Mouse (Mus musculus) C3H10T1/2 (cell line): ENCODE measurements around the gene Tent4b. TPM values are rescaled to one million over a fixed set of nuclear protein-coding genes. Genes with fewer than 3 reads are reported as not detected.

ENCODE experiments used
- polyA plus RNA-seq, 2 experiments: library from polyadenylated mRNA; unstranded; fragments of >200 nt; fragmentation: generic; extraction: Trizol; gene quantifications; one replicate each; pipeline ENCODE4 v1.2.1; 2012; ENCODE audit warnings: missing spikeins in 2 of 2

The Tent4b gene
- polyA plus RNA-seq = 1 to 10 TPM in 1 of 2 experiments, under 1 TPM in 1; 0.46 to 3.6 TPM

GRCm38 (mm10) chr8:88198945-88199571 lies at the start of gene Tent4b:
Gene Tent4b (plus strand): TSS chr8:88199213.

GRCm38 (mm10) chr8:88272231-88273050 lies 73.4 kb downstream of the Tent4b start, which contains the start of gene Adcy7:
Gene Adcy7 (plus strand): TSS chr8:88272403.

Other genes starting within 250 kb of the Tent4b start
- gene Zfp423, start 239.6 kb upstream of the Tent4b start, polyA plus RNA-seq = 1 to 10 TPM in 1 of 2 experiments, under 1 TPM in 1; 0.20 to 2.8 TPM
- gene Cnep1r1, start 80.4 kb upstream of the Tent4b start, polyA plus RNA-seq = 10 to 100 TPM in 1 of 2 experiments, 1 to 10 TPM in 1; 1.8 to 19.1 TPM
- gene Heatr3, start 61.4 kb upstream of the Tent4b start, polyA plus RNA-seq = 10 to 100 TPM in 1 of 2 experiments, 1 to 10 TPM in 1; 8.0 to 19.2 TPM
- gene Adcy7, start 73.2 kb downstream of the Tent4b start, polyA plus RNA-seq = 10 to 100 TPM in 1 of 2 experiments, 1 to 10 TPM in 1; 2.4 to 13.2 TPM
- gene Brd7, start 163.0 kb downstream of the Tent4b start, polyA plus RNA-seq = 10 to 100 TPM in 1 of 2 experiments, 1 to 10 TPM in 1; 7.1 to 40.5 TPM